45 mouse cellular contexts compared by ENCODE assay signal in the genomic region with DNA sequence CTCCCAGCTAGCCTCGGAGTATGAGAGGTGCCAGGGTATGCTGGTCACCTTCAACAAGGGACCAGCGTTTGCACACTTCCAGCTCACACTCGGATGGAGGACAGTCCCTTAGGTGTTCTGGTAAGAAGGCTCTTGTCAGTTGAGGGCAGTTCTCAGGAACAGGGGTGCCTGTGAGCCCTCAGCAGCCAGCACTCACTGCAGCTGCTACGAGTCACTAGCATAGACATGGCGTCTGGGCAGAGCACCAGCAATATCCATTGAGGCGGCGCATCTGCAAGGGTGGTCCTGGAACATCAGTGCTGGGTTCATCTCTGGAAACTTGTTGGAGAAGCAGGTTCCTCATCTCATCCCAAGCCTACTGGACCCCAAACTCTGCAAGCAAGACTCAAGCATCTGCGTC. TPM values are rescaled to one million over a fixed set of nuclear protein-coding genes. Genes with fewer than 3 reads are reported as not detected.
"Had no signal": no experiment of that assay in that cellular context is flagged by ENCODE, and none has a peak within 500 bp of the region (broad histone marks: within the 10 kb centered on the region; RNA-seq: fewer than 3 reads in every experiment).

No protein-coding gene starts in this region.

- ATAC-seq: hindbrain, embryonic 16.5 days; hindbrain, postnatal 0 days; inflammation-experienced regulatory T-cells, adult 6 months; intestine, embryonic 15.5 days; intestine, embryonic 16.5 days; intestine, postnatal 0 days had no signal

- H3K27me3 ChIP-seq: heart, embryonic 12.5 days; heart, embryonic 13.5 days; heart, embryonic 15.5 days; hindbrain, embryonic 12.5 days; hindbrain, embryonic 13.5 days; hindbrain, embryonic 15.5 days; intestine, embryonic 15.5 days; kidney, embryonic 15.5 days had no signal

- H3K9ac ChIP-seq: heart, embryonic 12.5 days; heart, embryonic 13.5 days; heart, embryonic 15.5 days; hindbrain, embryonic 12.5 days; hindbrain, embryonic 13.5 days; hindbrain, embryonic 14.5 days; hindbrain, embryonic 15.5 days; intestine, embryonic 15.5 days; kidney, embryonic 15.5 days had no signal

- H3K27ac ChIP-seq: heart, embryonic 10.5 days; heart, embryonic 13.5 days; heart, embryonic 15.5 days; hindbrain, embryonic 10.5 days; hindbrain, embryonic 12.5 days; hindbrain, embryonic 13.5 days; hindbrain, embryonic 14.5 days; hindbrain, embryonic 15.5 days; hindbrain, postnatal 0 days; intestine, embryonic 15.5 days; kidney, embryonic 15.5 days; kidney, postnatal 0 days; layer of hippocampus, adult 2 months had no signal

- H3K36me3 ChIP-seq: heart, embryonic 10.5 days; heart, embryonic 12.5 days; heart, embryonic 15.5 days; hindbrain, embryonic 10.5 days; intestine, embryonic 15.5 days; kidney, embryonic 15.5 days had no signal

- H3K4me2 ChIP-seq: heart, embryonic 11.5 days; heart, embryonic 12.5 days; heart, embryonic 13.5 days; heart, embryonic 15.5 days; hindbrain, embryonic 12.5 days; hindbrain, embryonic 13.5 days; hindbrain, embryonic 14.5 days; hindbrain, embryonic 15.5 days; intestine, embryonic 15.5 days; kidney, embryonic 15.5 days had no signal

- DNase-seq: heart, postnatal 10 days; heart, postnatal 14 days; heart, postnatal 36 days; kidney, adult 11 months; kidney, adult 18-20 months; kidney, adult 2 months; kidney, adult 8-10 months; kidney, adult 9 months; kidney, postnatal 10 days; kidney, postnatal 14 days; kidney, postnatal 25 days; kidney, postnatal 36 days; kidney, postnatal 4 days; layer of hippocampus, adult 9-11 months; layer of hippocampus, postnatal 36 days had no signal

- H3K4me3 ChIP-seq: heart, embryonic 10.5 days; heart, embryonic 12.5 days; heart, embryonic 13.5 days; heart, embryonic 15.5 days; hindbrain, embryonic 10.5 days; hindbrain, embryonic 12.5 days; hindbrain, embryonic 13.5 days; hindbrain, embryonic 15.5 days; intestine, embryonic 15.5 days; kidney, embryonic 15.5 days; layer of hippocampus, adult 2 months had no signal

- H3K4me1 ChIP-seq: heart, embryonic 10.5 days; heart, embryonic 12.5 days; heart, embryonic 13.5 days; heart, embryonic 15.5 days; hindbrain, embryonic 12.5 days; hindbrain, embryonic 13.5 days; hindbrain, embryonic 15.5 days; intestine, embryonic 15.5 days; kidney, embryonic 15.5 days had no signal

- H3K9me3 ChIP-seq: heart, embryonic 10.5 days; heart, embryonic 12.5 days; heart, embryonic 13.5 days; heart, embryonic 15.5 days; hindbrain, embryonic 10.5 days; hindbrain, embryonic 12.5 days; hindbrain, embryonic 13.5 days; hindbrain, embryonic 15.5 days; intestine, embryonic 15.5 days; kidney, embryonic 15.5 days had no signal

RNA-seq across cellular contexts. Expression of gene Dio1, which starts 20.6 kb away (rescaled TPM):
- total RNA-seq: heart, adult 8-10 months; heart, postnatal 10 days; heart, postnatal 25 days; heart, postnatal 36 days; hematopoietic stem cell, adult 5-6 weeks; hindbrain, postnatal 0 days; layer of hippocampus, adult 18-20 months; layer of hippocampus, adult 2 months; layer of hippocampus, adult 8-10 months; layer of hippocampus, postnatal 10 days; layer of hippocampus, postnatal 14 days; layer of hippocampus, postnatal 25 days; layer of hippocampus, postnatal 36 days had no signal
- polyA plus RNA-seq: heart, embryonic 10.5 days; heart, embryonic 11.5 days; heart, embryonic 12.5 days; heart, embryonic 13.5 days; heart, embryonic 14.5 days; heart, embryonic 15.5 days; heart, postnatal 0 days; hindbrain, embryonic 10.5 days; hindbrain, embryonic 11.5 days; hindbrain, embryonic 12.5 days; hindbrain, embryonic 13.5 days; hindbrain, embryonic 14.5 days; hindbrain, embryonic 15.5 days; hindbrain, embryonic 16.5 days; hindbrain, postnatal 0 days; inflammation-experienced regulatory T-cells, adult 6 months had no signal
